Mouse (Mus musculus) CH12.LX (cell line): ENCODE data around the gene A430078G23Rik. TPM values are rescaled to one million over a fixed set of nuclear protein-coding genes. Genes with fewer than 3 reads are reported as not detected.
A peak's percentile ranks its signal among the peaks of the same experiment; 100 is the strongest.

Source experiments
- DNase-seq: peaks from one replicate; pipeline ENCODE4 v3.0.0-alpha.2; 2013; ENCODE audit errors: extremely low read depth
- H3K27ac ChIP-seq: 2 replicates; pipeline ENCODE4 v1.5.1; 2012; ENCODE audit warnings: low read depth, mild to moderate bottlenecking, control low read depth, moderate library complexity; ENCODE audit not compliant: insufficient read depth
- H3K27me3 ChIP-seq: replicated peaks from 2 replicates; pipeline ENCODE3; 2012; ENCODE audit warnings: inconsistent platforms
- H3K36me3 ChIP-seq, 2 experiments: replicated peaks in 1 of 2; 2 replicates each; pipeline versions ENCODE3 to v1.6.1; 2012; ENCODE audit warnings: inconsistent platforms in 1 of 2, low read length in 1 of 2, mild to moderate bottlenecking in 1 of 2, mixed read lengths in 1 of 2, moderate library complexity in 1 of 2; ENCODE audit not compliant: control insufficient read depth in 1 of 2, insufficient read depth in 1 of 2
- H3K4me1 ChIP-seq, 2 experiments: 2 replicates each; pipeline ENCODE4 v1.6.1; 2012; ENCODE audit warnings: inconsistent platforms in 1 of 2, moderate library complexity in 1 of 2; ENCODE audit not compliant: insufficient read depth in 2 of 2, control insufficient read depth in 1 of 2
- H3K4me2 ChIP-seq: 2 replicates; pipeline ENCODE4 v1.6.1; 2012; ENCODE audit warnings: low read depth, mild to moderate bottlenecking, control low read depth; ENCODE audit not compliant: poor library complexity, insufficient read depth, severe bottlenecking
- H3K4me3 ChIP-seq, 3 experiments: fragments of 150-350 bp in 1 of 3; sonication (generic) in 1 of 3; replicated peaks in 1 of 3; 2 replicates each; pipeline versions ENCODE3 to v1.5.1; 2011 to 2012; ENCODE audit warnings: low read depth in 2 of 3, low read length in 2 of 3, mild to moderate bottlenecking in 2 of 3, moderate library complexity in 2 of 3, control low read depth in 1 of 3, improper control_type of control experiment in 1 of 3, inconsistent platforms in 1 of 3, mixed read lengths in 1 of 3; ENCODE audit not compliant: poor library complexity in 1 of 3
- H3K79me2 ChIP-seq: replicated peaks from 2 replicates; pipeline ENCODE4 v1.6.1; 2012; ENCODE audit warnings: mild to moderate bottlenecking, moderate library complexity; ENCODE audit not compliant: control insufficient read depth, poor library complexity, insufficient read depth, severe bottlenecking; ENCODE audit errors: extremely low read depth
- H3K9ac ChIP-seq: 2 replicates; pipeline ENCODE4 v1.6.1; 2012; ENCODE audit warnings: low read depth, mild to moderate bottlenecking, control low read depth, moderate library complexity; ENCODE audit not compliant: insufficient read depth
- H3K9me3 ChIP-seq: replicated peaks from 2 replicates; pipeline ENCODE3; 2012; ENCODE audit warnings: low read length, inconsistent platforms, mixed read lengths
- CHD1 ChIP-seq: IDR thresholded peaks from 2 replicates; pipeline ENCODE4 v1.6.1; 2012; ENCODE audit warnings: low read depth, low read length, improper control_type of control experiment, inconsistent platforms
- CTCF ChIP-seq, 2 experiments: IDR thresholded peaks in 1 of 2; conservative IDR thresholded peaks in 1 of 2; 2 replicates each; pipeline ENCODE4 v1.5.1; 2011 to 2012; ENCODE audit warnings: low read depth in 2 of 2, low read length in 2 of 2, improper control_type of control experiment in 1 of 2, inconsistent platforms in 1 of 2, mild to moderate bottlenecking in 1 of 2, moderate library complexity in 1 of 2
- E2F4 ChIP-seq: IDR thresholded peaks from 2 replicates; pipeline ENCODE4 v1.6.1; 2011; ENCODE audit warnings: low read depth, low read length, improper control_type of control experiment; ENCODE audit not compliant: insufficient replicate concordance
- HCFC1 ChIP-seq: IDR thresholded peaks from 2 replicates; pipeline ENCODE4 v1.6.1; 2012; ENCODE audit warnings: low read depth, mild to moderate bottlenecking, inconsistent platforms, low read length, improper control_type of control experiment
- IRF4 ChIP-seq: IDR thresholded peaks from 2 replicates; pipeline ENCODE4 v1.6.1; 2014; ENCODE audit warnings: low read depth, mild to moderate bottlenecking, inconsistent platforms, low read length, improper control_type of control experiment
- JUN ChIP-seq: IDR thresholded peaks from 2 replicates; pipeline ENCODE4 v1.6.1; 2011; ENCODE audit warnings: low read depth, mild to moderate bottlenecking, low read length, improper control_type of control experiment, moderate library complexity; ENCODE audit not compliant: insufficient read depth
- JUND ChIP-seq: conservative IDR thresholded peaks from 2 replicates; pipeline ENCODE4 v1.6.1; 2011; ENCODE audit warnings: low read depth, low read length, improper control_type of control experiment
- KAT2A ChIP-seq: IDR thresholded peaks from 2 replicates; pipeline ENCODE4 v1.6.1; 2012; ENCODE audit warnings: low read length, improper control_type of control experiment, inconsistent platforms; ENCODE audit not compliant: insufficient replicate concordance
- MAZ ChIP-seq: IDR thresholded peaks from 2 replicates; pipeline ENCODE4 v1.6.1; 2012; ENCODE audit warnings: low read depth, mild to moderate bottlenecking, inconsistent platforms, low read length, improper control_type of control experiment, moderate library complexity
- MYC ChIP-seq: IDR thresholded peaks from 2 replicates; pipeline ENCODE4 v1.6.1; 2011; ENCODE audit warnings: low read depth, mild to moderate bottlenecking, improper control_type of control experiment, low read length
- NELFE ChIP-seq: IDR thresholded peaks from 2 replicates; pipeline ENCODE4 v1.6.1; 2011; ENCODE audit warnings: low read depth, low read length, improper control_type of control experiment
- POLR2A ChIP-seq: IDR thresholded peaks from 2 replicates; pipeline ENCODE4 v1.6.1; 2011; ENCODE audit warnings: low read depth, mild to moderate bottlenecking, improper control_type of control experiment, low read length
- RAD21 ChIP-seq: IDR thresholded peaks from 2 replicates; pipeline ENCODE4 v1.6.1; 2011; ENCODE audit warnings: low read depth, mild to moderate bottlenecking, low read length, improper control_type of control experiment, moderate library complexity
- SIN3A ChIP-seq: IDR thresholded peaks from 2 replicates; pipeline ENCODE4 v1.6.1; 2012; ENCODE audit warnings: low read length, improper control_type of control experiment, inconsistent platforms
- SMC3 ChIP-seq: IDR thresholded peaks from 2 replicates; pipeline ENCODE4 v1.6.1; 2011; ENCODE audit warnings: low read depth, low read length, improper control_type of control experiment
- TBP ChIP-seq: conservative IDR thresholded peaks from 2 replicates; pipeline ENCODE4 v1.6.1; 2011; ENCODE audit warnings: low read depth, low read length, improper control_type of control experiment
- ZMIZ1 ChIP-seq: IDR thresholded peaks from 2 replicates; pipeline ENCODE4 v1.6.1; 2012; ENCODE audit warnings: low read depth, mild to moderate bottlenecking, inconsistent platforms, low read length, improper control_type of control experiment
- ZNF384 ChIP-seq: IDR thresholded peaks from 2 replicates; pipeline ENCODE4 v1.6.1; 2012; ENCODE audit warnings: low read depth, low read length, improper control_type of control experiment, inconsistent platforms
- dilution Hi-C: fragments of 300-500 bp; cut with MboI; formaldehyde crosslinking; loops from 2 replicates; pipeline ENCODE4 v1.14.3; 2020; ENCODE audit warnings: low sequenced_read_pairs; ENCODE audit not compliant: extremely low pct_unique_long_range_greater_than_20kb, extremely low pct_ligation_motif_present
- in situ Hi-C: fragments of 300-500 bp; cut with MboI; formaldehyde crosslinking; loops from 3 replicates; pipeline ENCODE4 v1.14.3; 2019; ENCODE audit warnings: low sequenced_read_pairs, low pct_ligation_motif_present, low pct_unique_long_range_greater_than_20kb, mixed read lengths
- polyA plus RNA-seq: library from polyadenylated mRNA; unstranded; fragments of >175 nt; gene quantifications from 2 replicates; pipeline ENCODE4 v1.2.1, GENCODE M21; 2012; ENCODE audit warnings: low read depth; ENCODE audit not compliant: insufficient read length
- total RNA-seq, 2 experiments: library from RNA; depleted of rRNA; stranded (reverse); fragments of 300-350 nt in 1 of 2; fragments of >200 nt in 1 of 2; gene quantifications; 2 replicates each; pipeline ENCODE4 v1.2.3; 2012 to 2014

Gene A430078G23Rik
- total and polyA plus RNA-seq, 3 experiments = not detected

GRCm38 (mm10) chr8:3358060-3358459, 4.8 kb downstream of the A430078G23Rik start:
- in situ Hi-C loops = loop anchor here (10.0 kb wide), 1 partner anchor 317 kb away; the partner anchor contains the start of genes Fcor and Trappc5
- H3K79me2 ChIP-seq = no peaks in the 10 kb centered on the region
- H3K9me3 ChIP-seq = no peaks in the 10 kb centered on the region
- peaks cover 2 to 23% of the 10 kb centered on the region in 2 experiments; a peak in 3 of 4 replicates for H3K4me1 ChIP-seq
- H3K27ac ChIP-seq = no peak overlapping the region
- no peak overlapping the region for H3K4me3 ChIP-seq
- no peaks in the 10 kb centered on the region for H3K36me3 ChIP-seq
- peak; percentile 64 for DNase-seq
- H3K9ac ChIP-seq = no peak overlapping the region
- dilution Hi-C loops = no loop called here
- H3K4me2 ChIP-seq = no peak overlapping the region
- peak; percentile 68 for TF ChIP-seq RAD21
- peak; percentile 76 to 83 for TF ChIP-seq CTCF (conservative IDR thresholded peaks at IDR 0.05 in 1 of 2, IDR thresholded peaks at IDR 0.05 in 1 of 2; ENCODE audit: low read depth in 2 of 2, low read length in 2 of 2)
- peak; percentile 74 for TF ChIP-seq SMC3
- TF ChIP-seq IRF4 = no peak
- no peak for TF ChIP-seq TBP
- no peak for TF ChIP-seq MYC
- no peak for TF ChIP-seq ZMIZ1
- TF ChIP-seq E2F4 = no peak
- TF ChIP-seq POLR2A = no peak
- no peak for TF ChIP-seq SIN3A
- TF ChIP-seq CHD1 = no peak
- TF ChIP-seq HCFC1 = no peak
- no peak for TF ChIP-seq ZNF384
- TF ChIP-seq NELFE = no peak
- no peak for TF ChIP-seq MAZ
- no peak for TF ChIP-seq JUND
- no peaks in the 10 kb centered on the region for H3K27me3 ChIP-seq

- H3K4me2 ChIP-seq = no peak overlapping the region
- H3K36me3 ChIP-seq = no peaks in the 10 kb centered on the region
Measured at GRCm38 (mm10) chr8:3367086-3367485, 13.9 kb downstream of the A430078G23Rik start.

More at GRCm38 (mm10) chr8:3367086-3367485, 13.9 kb downstream of the A430078G23Rik start:
- in situ Hi-C loops = no loop called here
- H3K4me1 ChIP-seq = peaks cover 0 to 8% of the 10 kb centered on the region in 2 experiments; a peak in 1 of 4 replicates
- no peak overlapping the region for H3K4me3 ChIP-seq
- dilution Hi-C loops = no loop called here
- no peaks in the 10 kb centered on the region for H3K9me3 ChIP-seq
- TF ChIP-seq JUN (no peak), KAT2A (no peak)
- H3K27ac ChIP-seq = no peak overlapping the region
- H3K27me3 ChIP-seq = no peaks in the 10 kb centered on the region
- H3K79me2 ChIP-seq = no peaks in the 10 kb centered on the region
- no peak overlapping the region for H3K9ac ChIP-seq
- no peak for DNase-seq
